Mouse (Mus musculus): ENCODE measurements around the gene Prnd. TPM values are rescaled to one million over a fixed set of nuclear protein-coding genes. Genes with fewer than 3 reads are reported as not detected.

Gene Prnd
- total RNA-seq, 1 experiment from 2014 or later, result not detected

- ATAC-seq (replicated peaks; ENCODE audit: low read depth, poor library complexity, severe bottlenecking), result peak; percentile 60
Measured at GRCm38 (mm10) chr2:131976663-131977062, 26.0 kb downstream of the Prnd start.

DNA sequence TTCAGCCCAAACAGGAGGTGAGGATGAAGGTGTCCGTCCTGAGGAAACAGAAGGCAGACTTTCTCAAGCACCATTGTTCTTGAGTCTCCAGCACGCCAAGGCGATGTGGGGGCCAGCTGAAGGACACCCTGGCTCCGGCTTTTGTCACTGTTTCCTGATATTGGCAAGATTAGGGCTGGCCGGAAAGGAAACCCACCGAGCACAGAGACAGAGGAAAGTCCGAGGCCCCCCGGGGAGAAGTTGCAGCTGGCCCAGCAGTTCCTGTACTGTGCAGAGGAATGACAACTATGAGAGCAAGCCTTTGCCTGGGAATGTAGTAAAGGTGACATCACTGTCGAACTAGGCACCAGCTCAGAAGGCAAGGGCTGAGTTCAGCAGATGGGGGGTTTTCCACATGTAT, 30.2 kb downstream of the Prnd start:
- ATAC-seq (replicated peaks; ENCODE audit: low read depth, poor library complexity, severe bottlenecking), result peak; percentile 22; the same call in 1 of the 2 replicates

DNA sequence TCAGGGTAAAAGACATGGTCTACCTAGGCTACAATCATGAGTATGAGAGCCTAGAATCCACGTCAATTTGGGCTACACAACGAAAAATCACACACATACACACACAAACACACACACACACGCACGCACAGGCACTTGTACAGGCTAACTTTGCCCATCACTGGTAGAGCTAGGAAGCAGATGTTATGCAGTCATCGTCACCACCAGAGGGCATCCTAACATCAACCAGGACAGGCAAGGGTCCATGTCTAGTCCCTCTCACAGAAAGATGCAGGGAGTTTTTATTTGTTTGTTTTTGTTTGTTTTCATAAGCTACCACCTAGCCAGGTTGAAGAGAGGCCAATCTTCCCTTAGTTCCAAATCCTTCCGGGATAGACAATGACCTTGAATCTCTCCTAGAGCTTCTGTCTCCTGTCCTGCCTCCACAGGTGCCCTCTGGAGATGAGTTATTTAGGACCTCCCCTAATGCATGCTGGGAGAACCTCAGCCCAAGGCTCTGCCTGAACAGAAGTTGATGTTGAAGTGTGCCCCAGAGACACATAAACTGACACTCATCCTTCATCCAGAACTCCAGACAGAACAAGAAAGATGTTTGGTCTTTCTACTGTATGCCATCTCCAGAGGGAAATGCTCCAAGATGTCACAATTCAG, 32.0 kb downstream of the Prnd start:
- ATAC-seq (replicated peaks; ENCODE audit: low read depth, poor library complexity, severe bottlenecking), result peak; percentile 92

DNA sequence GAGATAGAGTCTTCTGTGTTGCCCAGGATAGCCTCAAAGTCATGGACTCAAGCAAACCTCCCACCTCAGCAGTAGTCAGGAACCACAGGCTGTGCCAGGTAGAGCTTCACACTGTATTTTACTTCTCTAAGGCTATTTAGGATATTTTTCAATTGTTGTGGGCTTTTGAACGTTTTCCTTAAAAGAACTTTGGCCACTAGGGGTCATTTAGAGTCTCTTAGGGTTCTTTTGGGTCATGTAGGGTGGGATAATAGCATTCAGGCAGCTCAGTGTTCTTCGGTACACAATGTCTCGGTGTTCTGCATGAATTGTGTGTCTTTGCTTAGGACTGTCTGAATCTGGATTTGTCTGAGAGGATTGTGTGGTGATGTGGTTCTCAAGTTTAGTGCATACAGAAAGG, 37.3 kb downstream of the Prnd start:
- peak; percentile 36 for ATAC-seq (replicated peaks; ENCODE audit: low read depth, poor library complexity, severe bottlenecking)

DNA sequence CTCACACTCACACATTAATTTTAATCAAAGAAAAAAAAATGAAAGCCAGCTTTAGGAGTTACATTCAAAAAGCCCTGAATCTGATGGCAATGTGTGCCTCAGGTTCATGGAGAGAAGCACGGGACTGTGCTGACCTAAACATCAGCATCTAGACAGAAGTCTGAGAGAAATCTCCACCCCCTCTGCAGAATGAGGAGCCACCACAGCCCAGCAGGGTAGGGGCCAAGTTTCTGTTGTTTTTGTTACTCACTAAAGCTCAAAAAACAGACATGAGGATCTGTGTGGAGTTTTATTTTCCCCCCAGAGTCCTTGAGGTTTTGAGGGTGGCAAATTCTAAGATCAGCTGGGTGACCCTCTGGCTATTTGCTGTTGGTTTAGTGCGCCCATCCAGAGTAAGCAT, 37.9 kb downstream of the Prnd start:
- ATAC-seq (replicated peaks; ENCODE audit: low read depth, poor library complexity, severe bottlenecking), result no peak

GRCm38 (mm10) chr2:131992487-131992886, 41.8 kb downstream of the Prnd start:
- ATAC-seq (replicated peaks; ENCODE audit: low read depth, poor library complexity, severe bottlenecking), result peak; percentile 58

DNA sequence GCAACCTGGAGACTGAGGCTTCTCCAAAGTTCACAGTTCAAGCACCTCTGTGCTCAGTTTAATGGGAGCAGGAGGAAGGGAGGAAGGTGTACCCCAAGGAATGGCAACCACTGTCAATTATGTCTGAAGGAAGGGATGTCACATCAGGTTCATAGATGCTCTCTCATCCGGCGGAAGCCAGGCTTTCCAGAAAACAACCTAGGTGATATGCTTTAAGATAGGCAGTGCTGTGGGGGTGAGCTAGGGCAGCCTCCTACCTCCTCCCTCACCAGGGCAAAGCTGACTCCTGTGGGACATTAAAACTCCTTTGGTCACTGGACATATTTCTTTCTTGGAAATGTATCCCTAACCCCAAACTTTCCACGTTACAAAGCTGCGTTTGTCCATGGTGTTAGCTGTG, 42.5 kb downstream of the Prnd start:
- ATAC-seq (replicated peaks; ENCODE audit: low read depth, poor library complexity, severe bottlenecking), result no peak

DNA sequence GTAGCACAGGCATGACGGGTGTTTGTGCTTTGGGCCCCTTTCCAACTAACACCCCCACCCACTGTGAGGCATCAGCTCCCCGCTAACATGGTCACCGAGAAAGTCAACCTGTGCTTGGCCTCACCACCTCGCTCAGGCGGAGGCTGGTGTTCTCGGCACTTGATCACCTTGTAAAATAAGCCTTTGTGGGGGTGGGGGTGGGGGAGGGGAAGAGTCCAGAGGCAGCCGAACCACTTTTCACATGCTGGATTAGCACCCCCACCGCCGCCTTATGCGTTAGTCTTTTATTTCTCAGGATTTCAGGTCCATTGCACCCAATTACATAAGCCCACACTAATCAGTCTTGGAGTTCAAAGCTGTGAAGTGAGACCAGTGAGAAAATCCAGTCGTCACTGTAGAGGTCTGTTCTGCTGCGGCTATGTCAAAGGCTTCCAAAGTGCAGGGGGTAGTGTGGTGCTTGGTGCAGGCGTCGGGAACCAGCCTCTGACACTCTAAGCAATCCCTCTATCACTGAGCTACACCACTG, 43.0 kb downstream of the Prnd start:
- no peak for ATAC-seq (replicated peaks; ENCODE audit: low read depth, poor library complexity, severe bottlenecking)

DNA sequence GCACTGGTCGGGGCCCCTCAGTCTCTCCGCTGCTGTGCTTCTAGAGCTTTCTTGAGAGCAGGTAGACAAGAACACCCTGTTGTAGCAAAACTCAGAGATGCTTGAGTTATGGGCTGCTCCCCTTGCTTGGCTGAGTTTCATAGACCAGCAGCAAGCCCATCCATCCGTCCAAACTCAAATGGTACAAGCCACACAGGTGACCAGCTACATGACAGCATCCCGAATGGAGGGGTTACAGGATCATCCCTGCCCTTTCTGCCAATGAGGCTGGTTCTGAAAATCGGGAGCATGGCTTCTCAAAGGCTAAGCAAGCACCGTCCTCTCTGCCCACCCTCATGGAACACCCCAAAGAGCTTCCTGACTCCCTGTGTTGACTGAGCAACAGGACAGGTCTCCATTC, 44.3 kb downstream of the Prnd start:
- no peak for ATAC-seq (replicated peaks; ENCODE audit: low read depth, poor library complexity, severe bottlenecking)

- ATAC-seq (replicated peaks; ENCODE audit: low read depth, poor library complexity, severe bottlenecking), result peak; percentile 52
Measured at GRCm38 (mm10) chr2:131995742-131996141, 45.1 kb downstream of the Prnd start.

GRCm38 (mm10) chr2:131996369-131996768, 45.7 kb downstream of the Prnd start:
- ATAC-seq (replicated peaks; ENCODE audit: low read depth, poor library complexity, severe bottlenecking), result no peak

GRCm38 (mm10) chr2:131997356-131997755, 46.7 kb downstream of the Prnd start:
- ATAC-seq (replicated peaks; ENCODE audit: low read depth, poor library complexity, severe bottlenecking), result no peak

- no peak for ATAC-seq (replicated peaks; ENCODE audit: low read depth, poor library complexity, severe bottlenecking)
Measured at GRCm38 (mm10) chr2:132001696-132002334, 51.2 kb downstream of the Prnd start.

DNA sequence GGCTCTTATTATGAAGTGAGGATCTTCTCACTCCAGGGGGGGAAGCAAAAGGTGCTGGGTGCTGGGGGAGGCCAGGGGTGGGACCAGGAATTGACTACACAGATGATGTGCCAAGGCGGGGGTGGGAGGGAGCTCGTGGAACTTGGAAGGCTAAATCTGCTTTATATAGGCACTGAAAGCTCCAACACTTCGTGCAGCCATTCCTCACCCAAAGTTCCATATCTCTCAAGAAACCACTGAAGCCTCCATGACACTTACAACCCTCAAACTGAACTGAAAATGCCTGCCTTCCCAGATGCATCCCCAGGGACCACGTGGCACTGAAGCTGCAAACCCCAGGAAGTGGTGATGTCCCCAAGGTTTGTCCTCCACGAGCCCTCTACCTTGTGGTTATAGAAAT, 53.3 kb downstream of the Prnd start:
- no peak for ATAC-seq (replicated peaks; ENCODE audit: low read depth, poor library complexity, severe bottlenecking)

DNA sequence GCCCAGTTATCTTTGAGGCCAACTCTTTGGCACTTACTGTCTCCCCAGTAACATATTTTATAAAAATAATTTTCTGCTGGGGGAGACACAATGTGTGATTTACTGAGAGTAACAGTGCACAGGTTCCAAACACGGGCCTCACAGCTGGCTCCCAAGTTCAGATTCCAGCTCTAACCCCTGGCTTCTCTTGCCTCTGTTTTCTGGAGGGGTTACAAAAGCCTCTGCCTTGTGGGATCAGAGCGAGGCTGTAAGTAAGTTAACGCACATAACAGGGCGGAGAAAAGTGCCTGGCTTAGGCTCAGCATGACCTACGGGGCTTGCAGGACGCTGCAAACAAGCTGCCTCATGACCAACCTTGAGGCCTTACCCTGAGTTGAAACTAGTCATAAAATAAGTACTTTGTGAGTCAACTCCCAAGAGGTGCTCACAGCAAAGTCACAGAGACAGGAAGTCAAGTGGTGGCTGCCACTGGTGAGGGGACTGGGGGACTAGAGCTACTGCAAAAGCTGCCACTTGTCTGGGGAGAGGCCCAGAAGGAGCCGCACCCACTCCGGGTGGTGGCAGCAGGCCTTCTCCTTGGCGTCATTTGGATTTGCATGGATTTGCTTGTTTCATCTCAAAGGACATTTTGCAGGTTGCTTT, 54.0 kb downstream of the Prnd start:
- no peak for ATAC-seq (replicated peaks; ENCODE audit: low read depth, poor library complexity, severe bottlenecking)

GRCm38 (mm10) chr2:132005445-132005844, 54.8 kb downstream of the Prnd start:
- no peak for ATAC-seq (replicated peaks; ENCODE audit: low read depth, poor library complexity, severe bottlenecking)

Other genes with a start within 250 kb of the Prnd start
- gene Erv3, start 91.1 kb upstream of the Prnd start, total RNA-seq (2017), result not detected in 2 replicates
- gene Prnp, start 40.9 kb upstream of the Prnd start, total RNA-seq (2017), result 4.0 and 5.5 TPM in 2 replicates
- not detected in 2 replicates for gene Prn, start 40.9 kb upstream of the Prnd start, total RNA-seq (2017)
- gene Rassf2, start 79.4 kb downstream of the Prnd start, total RNA-seq (2017), result 48.4 and 49.3 TPM in 2 replicates
- 8.2 and 22.5 TPM in 2 replicates for gene Slc23a2, start 194.2 kb downstream of the Prnd start, total RNA-seq (2017)